Mouse (Mus musculus) hindbrain, embryonic 13.5 days (tissue): ENCODE results near the gene P2ry6. TPM values are rescaled to one million over a fixed set of nuclear protein-coding genes. Genes with fewer than 3 reads are reported as not detected.

Source experiments
- ATAC-seq: fragments of 200-750 bp; cut with Nextera tagmentation; 2 replicates; pipeline ENCODE4 v1.8.0; 2017; ENCODE audit warnings: moderate TSS enrichment; ENCODE audit not compliant: low FRiP score
- H3K27ac ChIP-seq: fragments of 300-500 bp; sonication (generic); 2 replicates; pipeline ENCODE4 v1.5.1; 2015; ENCODE audit warnings: inconsistent platforms, mild to moderate bottlenecking, moderate library complexity
- H3K27me3 ChIP-seq: fragments of 300-500 bp; sonication (generic); 2 replicates; pipeline ENCODE4 v1.6.1; 2015; ENCODE audit warnings: mild to moderate bottlenecking, inconsistent platforms
- H3K36me3 ChIP-seq: fragments of 300-500 bp; sonication (generic); 2 replicates; pipeline ENCODE4 v1.6.1; 2015; ENCODE audit warnings: mild to moderate bottlenecking, inconsistent platforms
- H3K4me1 ChIP-seq: fragments of 300-500 bp; sonication (generic); replicated peaks from 2 replicates; pipeline ENCODE4 v1.6.1; 2015; ENCODE audit warnings: inconsistent platforms
- H3K4me2 ChIP-seq: fragments of 300-500 bp; sonication (generic); 2 replicates; pipeline ENCODE4 v1.6.1; 2015; ENCODE audit warnings: inconsistent platforms, mild to moderate bottlenecking, moderate library complexity
- H3K4me3 ChIP-seq: fragments of 300-500 bp; sonication (generic); 2 replicates; pipeline ENCODE4 v1.5.1; 2015; ENCODE audit warnings: mild to moderate bottlenecking, inconsistent platforms
- H3K9ac ChIP-seq: fragments of 300-500 bp; sonication (generic); 2 replicates; pipeline ENCODE4 v1.6.1; 2015; ENCODE audit warnings: mild to moderate bottlenecking, inconsistent platforms
- H3K9me3 ChIP-seq: fragments of 300-500 bp; sonication (generic); 2 replicates; pipeline ENCODE4 v1.6.1; 2016; ENCODE audit warnings: inconsistent platforms
- WGBS: fragments of 180-500 bp; shearing (Covaris S2); methylation state at CpG from one replicate; pipeline ENCODE4 v1.1.7; 2015; 5-methylcytosine and 5-hydroxymethylcytosine counted together
- polyA plus RNA-seq: library from polyadenylated mRNA; unstranded; fragments of >200 nt; fragmentation: Nextera tagmentation; extraction: Ambion mirVana; gene quantifications from 2 replicates; pipeline ENCODE4 v1.2.1, GENCODE M21; 2015

P2ry6 gene
- polyA plus RNA-seq, 1 experiment from 2014 or later = 3.5 TPM

- WGBS = 1% methylated on average over 73 of the region's 73 CpGs
- Histone ChIP-seq H3K36me3 (no peaks in the 10 kb centered on the region), H3K27ac (peak overlapping the region; percentile 81), H3K9ac (peak overlapping the region; percentile 76), H3K4me2 (peak overlapping the region; percentile 80), H3K27me3 (peaks cover 74% of the 10 kb centered on the region), H3K4me1 (peaks cover 66% of the 10 kb centered on the region), H3K9me3 (no peaks in the 10 kb centered on the region), H3K4me3 (peak overlapping the region; percentile 50)
- peak; percentile 31 for ATAC-seq
Observed at GRCm38 (mm10) chr7:100931316-100931925, 43.0 kb downstream of the P2ry6 start.

GRCm38 (mm10) chr7:100930619-100931315 is 43.7 kb downstream of the P2ry6 start:
- H3K9ac ChIP-seq = peak overlapping the region; percentile 76
- peaks cover 74% of the 10 kb centered on the region for H3K27me3 ChIP-seq

GRCm38 (mm10) chr7:100929639-100930303 is 44.7 kb downstream of the P2ry6 start:
- no peaks in the 10 kb centered on the region for H3K9me3 ChIP-seq
- H3K9ac ChIP-seq = no peak overlapping the region
- H3K4me2 ChIP-seq = peak overlapping the region; percentile 80
- 81% methylated on average over 19 of the region's 19 CpGs for WGBS
- H3K27ac ChIP-seq = no peak overlapping the region
- H3K36me3 ChIP-seq = no peaks in the 10 kb centered on the region
- H3K4me1 ChIP-seq = peaks cover 82% of the 10 kb centered on the region
- no peak for ATAC-seq
- peak overlapping the region; percentile 50 for H3K4me3 ChIP-seq
- H3K27me3 ChIP-seq = peaks cover 73% of the 10 kb centered on the region

More at GRCm38 (mm10) chr7:100930619-100931315, 43.7 kb downstream of the P2ry6 start:
- ATAC-seq = no peak
- peak overlapping the region; percentile 81 for H3K27ac ChIP-seq
- peaks cover 72% of the 10 kb centered on the region for H3K4me1 ChIP-seq
- WGBS = 3% methylated on average over 53 of the region's 53 CpGs
- H3K9me3 ChIP-seq = no peaks in the 10 kb centered on the region
- H3K4me2 ChIP-seq = peak overlapping the region; percentile 80
- peak overlapping the region; percentile 50 for H3K4me3 ChIP-seq
- H3K36me3 ChIP-seq = no peaks in the 10 kb centered on the region

GRCm38 (mm10) chr7:100928456-100928855 is 46.0 kb downstream of the P2ry6 start:
- H3K4me2 ChIP-seq = peak overlapping the region; percentile 80
- peaks cover 64% of the 10 kb centered on the region for H3K27me3 ChIP-seq
- no peak for ATAC-seq
- no peak overlapping the region for H3K27ac ChIP-seq
- peak overlapping the region; percentile 50 for H3K4me3 ChIP-seq
- peaks cover 95% of the 10 kb centered on the region for H3K4me1 ChIP-seq
- H3K9ac ChIP-seq = 0 out of 2 replicates have a peak overlapping the region, but pooled peaks have one; percentile 29
- H3K9me3 ChIP-seq = no peaks in the 10 kb centered on the region
- 59% methylated on average over 9 of the region's 9 CpGs for WGBS
- no peaks in the 10 kb centered on the region for H3K36me3 ChIP-seq

GRCm38 (mm10) chr7:100927287-100928000 is 47.0 kb downstream of the P2ry6 start:
- ATAC-seq = no peak
- peak overlapping the region; percentile 80 for H3K4me2 ChIP-seq
- H3K9me3 ChIP-seq = no peaks in the 10 kb centered on the region
- H3K9ac ChIP-seq = peak overlapping the region; percentile 55
- peaks cover 100% of the 10 kb centered on the region for H3K4me1 ChIP-seq
- H3K36me3 ChIP-seq = no peaks in the 10 kb centered on the region
- peak overlapping the region; percentile 50 for H3K4me3 ChIP-seq
- H3K27ac ChIP-seq = no peak overlapping the region
- 34% methylated on average over 7 of the region's 7 CpGs for WGBS
- peaks cover 54% of the 10 kb centered on the region for H3K27me3 ChIP-seq

GRCm38 (mm10) chr7:100926311-100926923 is 48.0 kb downstream of the P2ry6 start:
- ATAC-seq = no peak
- H3K36me3 ChIP-seq = no peaks in the 10 kb centered on the region
- no peak overlapping the region for H3K27ac ChIP-seq
- peaks cover 43% of the 10 kb centered on the region for H3K27me3 ChIP-seq
- H3K9me3 ChIP-seq = no peaks in the 10 kb centered on the region
- no peak overlapping the region for H3K9ac ChIP-seq
- H3K4me1 ChIP-seq = peaks cover 94% of the 10 kb centered on the region
- peak overlapping the region; percentile 50 for H3K4me3 ChIP-seq
- WGBS = 25% methylated on average over 12 of the region's 12 CpGs
- H3K4me2 ChIP-seq = peak overlapping the region; percentile 80

- H3K4me3 ChIP-seq = no peak overlapping the region
- ATAC-seq = no peak
- peak overlapping the region; percentile 40; the same call in 1 of the 2 replicates for H3K9ac ChIP-seq
- 38% methylated on average over 10 of the region's 10 CpGs for WGBS
- H3K27ac ChIP-seq = no peak overlapping the region
- no peaks in the 10 kb centered on the region for H3K36me3 ChIP-seq
- H3K9me3 ChIP-seq = no peaks in the 10 kb centered on the region
- H3K4me1 ChIP-seq = peaks cover 84% of the 10 kb centered on the region
- peaks cover 28% of the 10 kb centered on the region for H3K27me3 ChIP-seq
- H3K4me2 ChIP-seq = peak overlapping the region; percentile 80
Observed at GRCm38 (mm10) chr7:100924674-100925445, 49.6 kb downstream of the P2ry6 start.

- Histone ChIP-seq H3K4me3 (no peak overlapping the region), H3K4me2 (no peak overlapping the region; the same call in 1 of the 2 replicates), H3K9ac (0 out of 2 replicates have a peak overlapping the region, but pooled peaks have one; percentile 40), H3K4me1 (peaks cover 84% of the 10 kb centered on the region), H3K36me3 (no peaks in the 10 kb centered on the region), H3K27me3 (peaks cover 21% of the 10 kb centered on the region), H3K27ac (no peak overlapping the region), H3K9me3 (no peaks in the 10 kb centered on the region)
- WGBS = 91% methylated on average over 5 of the region's 5 CpGs
- no peak for ATAC-seq
Observed at GRCm38 (mm10) chr7:100924200-100924599, 50.2 kb downstream of the P2ry6 start.

- no peaks in the 10 kb centered on the region for H3K36me3 ChIP-seq
- no peak overlapping the region for H3K9ac ChIP-seq
- H3K9me3 ChIP-seq = no peaks in the 10 kb centered on the region
- H3K27ac ChIP-seq = peak overlapping the region; percentile 30; the same call in 1 of the 2 replicates
- H3K4me1 ChIP-seq = peaks cover 83% of the 10 kb centered on the region
- no peak overlapping the region for H3K4me3 ChIP-seq
- H3K27me3 ChIP-seq = 0 out of 2 replicates have a peak, but pooled peaks cover 8% of the 10 kb centered on the region
- H3K4me2 ChIP-seq = no peak overlapping the region
- 79% methylated on average over 4 of the region's 4 CpGs for WGBS
- no peak for ATAC-seq
Observed at GRCm38 (mm10) chr7:100922907-100923306, 51.5 kb downstream of the P2ry6 start.

GRCm38 (mm10) chr7:100921289-100921688 is 53.2 kb downstream of the P2ry6 start:
- H3K36me3 ChIP-seq = no peaks in the 10 kb centered on the region
- WGBS = 94% methylated on average over 5 of the region's 5 CpGs
- peaks cover 73% of the 10 kb centered on the region for H3K4me1 ChIP-seq
- H3K9ac ChIP-seq = no peak overlapping the region
- no peak overlapping the region for H3K4me3 ChIP-seq
- H3K27ac ChIP-seq = no peak overlapping the region
- H3K9me3 ChIP-seq = no peaks in the 10 kb centered on the region
- no peak overlapping the region for H3K4me2 ChIP-seq
- ATAC-seq = no peak
- H3K27me3 ChIP-seq = no peaks in the 10 kb centered on the region

- no peak for ATAC-seq
- WGBS = 6% methylated on average over 2 of the region's 2 CpGs
- no peaks in the 10 kb centered on the region for H3K9me3 ChIP-seq
- H3K9ac ChIP-seq = no peak overlapping the region
- no peak overlapping the region for H3K4me3 ChIP-seq
- H3K36me3 ChIP-seq = no peaks in the 10 kb centered on the region
- H3K4me2 ChIP-seq = no peak overlapping the region
- H3K4me1 ChIP-seq = peaks cover 63% of the 10 kb centered on the region
- H3K27ac ChIP-seq = 0 out of 2 replicates have a peak overlapping the region, but pooled peaks have one; percentile 12
- H3K27me3 ChIP-seq = no peaks in the 10 kb centered on the region
Observed at GRCm38 (mm10) chr7:100919809-100920107, 54.7 kb downstream of the P2ry6 start.
